Mouse (Mus musculus): ENCODE measurements around the gene Zfp111. TPM values are rescaled to one million over a fixed set of nuclear protein-coding genes. Genes with fewer than 3 reads are reported as not detected.

The Zfp111 gene
- polyA plus RNA-seq (2017; shearing (Covaris generic)): 0.76 TPM

DNA sequence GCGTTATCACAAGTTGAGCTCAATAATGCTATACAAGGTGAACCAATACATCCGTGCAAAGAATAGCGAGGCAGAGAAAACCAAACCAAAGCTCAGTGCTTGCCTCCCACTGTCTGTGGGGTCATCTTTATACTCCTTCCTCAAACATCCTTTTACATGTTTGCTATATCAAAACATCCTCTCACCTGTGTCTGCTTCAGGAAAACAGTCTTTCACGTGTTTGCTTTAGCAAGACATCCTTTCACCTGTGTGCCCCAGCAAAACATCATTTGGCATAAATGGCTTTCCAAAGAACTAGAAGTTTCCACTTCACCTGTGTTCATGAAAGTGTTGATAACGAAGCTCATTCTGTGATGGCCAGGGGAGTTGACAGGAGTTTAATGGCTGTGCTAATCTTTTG lies at the start of gene Zfp111:
TSS of gene Zfp111 (minus strand) at position 101 of the 400 bp plus-strand sequence.

DNA sequence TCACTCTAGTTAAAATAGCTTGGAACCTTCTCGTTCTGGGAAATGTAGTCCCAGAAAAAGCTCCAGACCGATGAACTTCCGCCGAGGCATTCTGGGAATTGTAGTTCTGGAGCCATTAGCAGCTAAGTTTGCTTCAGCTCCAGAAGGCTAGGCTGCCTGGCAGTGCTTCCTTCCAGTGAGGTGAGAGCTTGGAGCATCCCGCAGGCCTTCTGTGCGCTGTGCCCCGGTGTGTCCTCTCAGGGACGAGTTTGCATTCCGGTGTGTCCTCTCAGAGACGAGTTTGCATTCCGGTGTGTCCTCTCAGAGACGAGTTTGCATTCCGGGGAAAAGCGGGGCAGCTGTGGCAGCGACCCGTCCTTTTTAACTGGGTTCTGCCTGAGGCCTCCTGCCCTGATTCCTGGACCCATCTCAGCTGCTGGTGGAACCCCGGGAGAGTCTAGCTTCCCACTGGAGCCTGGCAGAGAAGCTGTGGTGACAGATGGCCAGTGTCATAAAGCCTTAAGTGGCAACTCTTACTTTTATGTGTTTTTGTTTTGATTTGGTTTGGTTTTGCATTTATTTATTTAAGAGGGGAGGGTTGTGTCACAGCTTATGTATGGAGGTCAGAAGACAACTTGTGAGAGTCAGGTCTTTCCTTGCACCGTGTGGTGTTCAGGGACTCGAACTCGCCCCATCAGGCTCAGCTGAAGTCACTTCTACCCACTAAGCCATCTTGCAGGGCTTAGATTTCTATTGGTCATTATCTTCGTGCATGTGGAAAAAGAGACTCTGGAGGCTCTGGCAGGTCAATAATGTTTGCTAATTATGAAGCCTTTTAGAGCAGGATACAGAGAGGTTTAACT lies 43.6 kb upstream of the Zfp111 start, which contains the start of gene Zfp108:
TSS of gene Zfp108 (plus strand) at position 162 of the 842 bp plus-strand sequence.

DNA sequence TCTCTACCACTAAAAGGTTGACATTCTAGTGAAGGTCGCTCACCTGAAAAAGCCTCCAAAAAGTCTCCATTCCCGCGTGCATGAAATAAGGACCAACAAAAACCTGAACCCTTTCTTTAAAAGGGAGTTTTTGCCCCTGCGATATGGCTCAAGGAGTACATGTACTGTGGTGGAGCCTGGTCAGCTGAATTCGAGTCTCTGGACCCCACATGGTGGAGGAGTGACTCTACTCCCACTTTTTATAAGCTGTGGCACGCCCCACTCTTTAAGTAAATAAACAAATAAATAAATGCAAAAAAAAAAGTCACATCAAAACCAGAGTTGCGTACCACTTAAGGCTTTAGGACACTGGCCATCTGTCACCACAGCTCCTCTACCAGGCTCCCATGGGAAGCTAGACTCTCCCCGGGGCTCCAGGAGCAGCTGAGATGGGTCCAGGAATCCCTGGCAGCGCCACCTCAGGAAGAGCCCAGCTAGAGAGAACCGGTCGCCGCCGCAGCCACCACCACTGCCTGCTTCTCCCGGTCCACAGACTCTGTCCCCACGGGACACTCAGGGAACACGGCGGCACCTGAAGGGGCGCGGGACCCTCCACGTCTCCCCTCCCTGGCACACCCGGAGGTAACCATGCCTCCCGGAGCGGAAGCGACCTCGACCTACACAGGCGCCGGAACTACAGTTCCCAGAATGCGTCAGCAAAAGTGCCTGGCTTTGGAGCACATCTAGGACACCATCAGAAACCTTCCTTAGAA lies 26.0 kb upstream of the Zfp111 start, which contains the start of gene Zfp109:
TSS of gene Zfp109 (minus strand) at position 521 of the 752 bp plus-strand sequence.

DNA sequence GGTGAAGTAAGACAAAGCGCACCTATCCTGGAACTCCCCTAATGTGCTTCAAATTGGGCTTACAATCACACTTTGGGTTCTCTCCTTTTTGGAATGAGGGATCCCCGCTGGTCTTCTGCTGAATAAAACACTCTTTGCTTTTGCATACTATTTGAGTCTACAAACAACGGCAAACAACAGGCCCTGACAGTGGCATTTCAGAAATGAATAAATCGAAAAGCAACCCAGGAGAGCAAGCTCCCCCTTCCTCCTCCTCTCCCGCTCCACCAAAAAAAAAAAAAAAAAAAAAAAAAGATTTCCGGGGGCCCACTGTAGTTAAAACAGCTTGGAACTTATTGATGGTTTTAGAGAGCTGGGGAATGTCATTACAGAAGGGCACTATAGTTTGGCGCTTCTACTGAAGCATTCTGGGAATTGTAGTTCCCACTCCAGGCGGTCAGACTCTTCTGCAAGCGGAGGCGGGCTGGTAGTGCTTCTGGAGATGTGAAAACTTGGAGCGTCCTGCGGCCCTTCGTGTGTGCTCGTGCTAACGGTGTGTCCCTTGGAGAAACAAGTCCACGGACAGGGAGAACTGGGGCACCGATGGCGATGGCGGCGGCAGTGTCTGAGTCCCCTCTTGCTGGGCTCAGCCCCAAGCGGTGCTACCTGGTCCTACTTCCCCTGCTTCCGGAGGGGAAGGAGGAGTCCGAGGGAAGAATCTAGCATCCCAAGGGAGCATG lies 36.5 kb downstream of the Zfp111 start, which contains the start of gene Zfp114:
TSS of gene Zfp114 (plus strand) at position 443 of the 719 bp plus-strand sequence.

Other genes starting within 250 kb of the Zfp111 start
- gene Vmn1r181, start 236.8 kb downstream of the Zfp111 start, polyA plus RNA-seq (2017; shearing (Covaris generic)): not detected
- not detected for gene V1rd19, start 209.8 kb downstream of the Zfp111 start, polyA plus RNA-seq (2017; shearing (Covaris generic))
- gene Vmn1r183, start 158.2 kb downstream of the Zfp111 start, polyA plus RNA-seq (2017; shearing (Covaris generic)): 0.05 TPM
- 42.6 TPM for gene Zfp180, start 129.5 kb downstream of the Zfp111 start, polyA plus RNA-seq (2017; shearing (Covaris generic))
- 1.6 TPM for gene Zfp112, start 99.1 kb downstream of the Zfp111 start, polyA plus RNA-seq (2017; shearing (Covaris generic))
- 21.9 TPM for gene Zfp235, start 77.3 kb downstream of the Zfp111 start, polyA plus RNA-seq (2017; shearing (Covaris generic))
- gene Zfp114, start 36.4 kb downstream of the Zfp111 start, polyA plus RNA-seq (2017; shearing (Covaris generic)): 1.2 TPM
- gene Zfp109, start 26.1 kb upstream of the Zfp111 start, polyA plus RNA-seq (2017; shearing (Covaris generic)): 6.1 TPM
- gene Zfp108, start 43.4 kb upstream of the Zfp111 start, polyA plus RNA-seq (2017; shearing (Covaris generic)): 0.91 TPM
- gene Zfp93, start 59.0 kb upstream of the Zfp111 start, polyA plus RNA-seq (2017; shearing (Covaris generic)): 3.7 TPM
- gene Zfp61, start 89.8 kb upstream of the Zfp111 start, polyA plus RNA-seq (2017; shearing (Covaris generic)): 30.7 TPM
- 14.1 TPM for gene Zfp94, start 105.2 kb upstream of the Zfp111 start, polyA plus RNA-seq (2017; shearing (Covaris generic))
- not detected for gene Tescl, start 122.5 kb upstream of the Zfp111 start, polyA plus RNA-seq (2017; shearing (Covaris generic))
- gene Lypd5, start 137.8 kb upstream of the Zfp111 start, polyA plus RNA-seq (2017; shearing (Covaris generic)): not detected
- 107 TPM for gene Kcnn4, start 158.8 kb upstream of the Zfp111 start, polyA plus RNA-seq (2017; shearing (Covaris generic))
- gene Smg9, start 188.2 kb upstream of the Zfp111 start, polyA plus RNA-seq (2017; shearing (Covaris generic)): 74.8 TPM
- 0.55 TPM for gene Irgc1, start 240.9 kb upstream of the Zfp111 start, polyA plus RNA-seq (2017; shearing (Covaris generic))

Data from CD4-positive, CD25-positive, alpha-beta regulatory T cell, adult 9 weeks (primary cell).